Mouse (Mus musculus) kidney, embryonic 14.5 days (tissue): Measurements from ENCODE around the gene Khdrbs2. TPM values are rescaled to one million over a fixed set of nuclear protein-coding genes. Genes with fewer than 3 reads are reported as not detected.

ENCODE experiments used
- ATAC-seq: fragments of 200-750 bp; cut with Nextera tagmentation; 2 replicates; pipeline ENCODE4 v1.8.0; 2017; ENCODE audit warnings: moderate number of reproducible peaks, mild to moderate bottlenecking, moderate TSS enrichment, moderate library complexity; ENCODE audit not compliant: low FRiP score, low TSS enrichment
- H3K27ac ChIP-seq: fragments of 300-500 bp; sonication (generic); 2 replicates; pipeline ENCODE4 v1.5.1; 2014; ENCODE audit warnings: low read depth, mild to moderate bottlenecking, low read length, moderate library complexity, mixed read lengths
- H3K27me3 ChIP-seq: fragments of 300-500 bp; sonication (generic); 2 replicates; pipeline ENCODE4 v1.6.1; 2014; ENCODE audit warnings: mild to moderate bottlenecking, low read length; ENCODE audit not compliant: control insufficient read depth, insufficient read depth
- H3K36me3 ChIP-seq: fragments of 300-500 bp; sonication (generic); 2 replicates; pipeline ENCODE4 v1.6.1; 2014; ENCODE audit warnings: low read length, mixed read lengths; ENCODE audit not compliant: control insufficient read depth, insufficient read depth
- H3K4me1 ChIP-seq: fragments of 300-500 bp; sonication (generic); 2 replicates; pipeline ENCODE4 v1.6.1; 2014; ENCODE audit warnings: low read length, mixed read lengths; ENCODE audit not compliant: control insufficient read depth, insufficient read depth
- H3K4me2 ChIP-seq: fragments of 300-500 bp; sonication (generic); replicated peaks from 2 replicates; pipeline ENCODE4 v1.6.1; 2014; ENCODE audit warnings: low read depth, mild to moderate bottlenecking, low read length
- H3K4me3 ChIP-seq: fragments of 300-500 bp; sonication (generic); 2 replicates; pipeline ENCODE4 v1.5.1; 2014; ENCODE audit warnings: mild to moderate bottlenecking, low read length
- H3K9ac ChIP-seq: fragments of 300-500 bp; sonication (generic); 2 replicates; pipeline ENCODE4 v1.6.1; 2014; ENCODE audit warnings: low read depth, mild to moderate bottlenecking, low read length, moderate library complexity
- H3K9me3 ChIP-seq: fragments of 300-500 bp; sonication (generic); 2 replicates; pipeline ENCODE4 v1.6.1; 2016; ENCODE audit warnings: low read length; ENCODE audit not compliant: control insufficient read depth
- WGBS: fragments of 180-500 bp; shearing (Covaris S2); extraction: QIAGEN DNeasy Blood & Tissue Kit; methylation state at CpG from one replicate; pipeline ENCODE4 v1.1.7; 2014; 5-methylcytosine and 5-hydroxymethylcytosine counted together
- polyA plus RNA-seq: library from polyadenylated mRNA; unstranded; fragments of >200 nt; fragmentation: Nextera tagmentation; extraction: Ambion mirVana; gene quantifications from 2 replicates; pipeline ENCODE4 v1.2.1, GENCODE M21; 2014

Gene Khdrbs2
- polyA plus RNA-seq, result 2.6 and 2.7 TPM in 2 replicates

DNA sequence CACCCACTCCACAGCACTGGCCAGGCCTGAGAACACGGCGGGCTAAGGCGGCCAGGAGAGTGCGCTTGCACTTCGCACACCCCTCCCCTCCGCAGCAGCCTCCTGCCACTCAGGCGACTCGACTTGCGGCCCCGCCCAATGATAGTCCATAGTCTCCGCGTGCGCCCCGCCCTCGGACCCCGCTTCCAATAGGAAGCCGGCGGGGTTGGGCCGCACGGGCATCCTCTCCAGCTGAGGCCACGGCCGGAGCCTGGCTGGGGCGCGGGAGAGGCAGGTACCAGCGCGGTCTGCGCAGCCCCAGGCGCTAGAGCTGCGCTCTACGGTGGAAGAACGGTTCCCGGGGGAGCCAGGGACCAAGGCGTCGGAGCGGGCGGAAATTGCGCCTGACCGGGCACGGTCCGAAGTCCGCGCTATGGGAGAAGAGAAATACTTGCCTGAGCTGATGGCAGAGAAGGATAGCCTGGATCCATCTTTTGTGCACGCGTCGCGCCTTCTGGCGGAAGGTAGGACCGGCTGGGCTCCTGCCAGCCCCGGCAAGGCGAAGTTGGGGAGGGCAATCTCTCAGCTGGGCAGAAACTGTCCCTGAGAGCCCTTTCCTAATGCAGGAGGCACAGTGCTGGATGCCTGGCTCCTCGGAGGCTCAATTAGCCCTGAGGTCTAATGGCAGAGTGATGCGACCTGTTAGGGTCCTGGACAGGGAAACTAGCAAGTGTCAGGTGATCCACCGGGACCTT, at the start of gene Khdrbs2:
Gene Khdrbs2 (plus strand): TSS at position 209 of the 734 bp plus-strand sequence.
- no peaks in the 10 kb centered on the region for H3K9me3 ChIP-seq
- peak within 1 kb of the TSS; percentile 49 for H3K4me3 ChIP-seq
- ATAC-seq, result peak; percentile 100
- no peak within 1 kb of the TSS for H3K27ac ChIP-seq
- H3K4me1 ChIP-seq, result no peaks in the 10 kb centered on the region
- H3K36me3 ChIP-seq, result no peaks in the 10 kb centered on the region
- H3K4me2 ChIP-seq, result peak within 1 kb of the TSS; percentile 79
- 0 out of 2 replicates have a peak, but pooled peaks cover 3% of the 10 kb centered on the region for H3K27me3 ChIP-seq
- peak within 1 kb of the TSS; percentile 42; the same call in 1 of the 2 replicates for H3K9ac ChIP-seq
- under 1% methylated on average over 46 of the region's 53 CpGs for WGBS

DNA sequence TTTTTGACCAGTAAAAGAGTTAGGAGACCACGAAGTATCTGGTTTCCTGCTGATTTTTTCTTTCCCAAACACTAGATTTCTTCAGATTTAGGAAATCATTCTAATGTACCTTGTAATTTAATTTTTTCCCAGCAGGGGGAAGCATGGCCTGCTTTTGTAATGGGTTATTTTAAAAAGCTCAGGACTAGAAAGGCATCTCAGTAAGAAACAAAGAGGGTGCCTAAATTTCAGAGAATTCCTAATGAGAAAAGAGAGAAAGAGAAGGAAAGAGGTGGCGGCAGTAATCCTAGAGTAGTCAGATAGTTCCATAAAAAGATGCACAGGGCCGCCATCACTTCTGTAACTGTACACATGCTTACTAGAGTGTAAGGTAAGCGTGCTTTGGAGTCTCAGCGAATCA, 2.1 kb downstream of the Khdrbs2 start:
- no peaks in the 10 kb centered on the region for H3K9me3 ChIP-seq
- no peak overlapping the region for H3K4me2 ChIP-seq
- H3K27ac ChIP-seq, result no peak overlapping the region
- ATAC-seq, result no peak
- H3K4me1 ChIP-seq, result no peaks in the 10 kb centered on the region
- H3K9ac ChIP-seq, result no peak overlapping the region
- 67% methylated on average over 5 of the region's 5 CpGs for WGBS
- no peaks in the 10 kb centered on the region for H3K36me3 ChIP-seq
- H3K4me3 ChIP-seq, result no peak overlapping the region
- 0 out of 2 replicates have a peak, but pooled peaks cover 3% of the 10 kb centered on the region for H3K27me3 ChIP-seq

DNA sequence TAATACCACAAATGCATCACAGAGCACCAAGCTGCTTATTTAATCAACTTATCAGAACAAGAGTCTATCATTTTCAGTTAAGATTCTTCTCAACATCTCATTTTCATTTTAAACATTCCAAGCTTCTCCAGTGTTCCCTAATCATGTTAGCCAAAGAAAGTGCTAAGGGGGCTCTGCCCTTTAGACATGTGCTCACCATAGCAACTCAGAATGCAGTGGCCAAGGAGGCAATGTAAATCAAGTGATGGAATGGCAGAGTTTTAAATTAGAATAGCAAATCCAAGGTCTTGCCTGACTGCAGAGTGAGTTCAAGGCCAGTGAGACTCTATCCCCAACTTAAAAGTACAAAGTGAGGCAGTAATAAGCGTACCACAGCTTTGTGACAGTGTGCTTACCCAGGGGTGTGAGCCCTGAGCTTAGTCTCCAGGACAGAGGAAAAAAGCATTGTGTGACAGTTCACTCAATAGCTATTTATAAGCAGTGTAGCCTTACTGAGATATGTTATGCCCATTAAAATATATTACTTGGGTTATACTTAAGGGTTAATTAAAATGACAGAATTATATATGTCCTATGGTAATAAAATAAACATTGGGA, 27.2 kb downstream of the Khdrbs2 start:
- Histone ChIP-seq H3K27me3 (no peaks in the 10 kb centered on the region), H3K36me3 (no peaks in the 10 kb centered on the region), H3K4me3 (no peak overlapping the region), H3K9me3 (no peaks in the 10 kb centered on the region), H3K27ac (no peak overlapping the region), H3K4me2 (no peak overlapping the region), H3K4me1 (no peaks in the 10 kb centered on the region), H3K9ac (no peak overlapping the region)
- 71% methylated on average over 1 of the region's 1 CpGs for WGBS
- no peak for ATAC-seq

DNA sequence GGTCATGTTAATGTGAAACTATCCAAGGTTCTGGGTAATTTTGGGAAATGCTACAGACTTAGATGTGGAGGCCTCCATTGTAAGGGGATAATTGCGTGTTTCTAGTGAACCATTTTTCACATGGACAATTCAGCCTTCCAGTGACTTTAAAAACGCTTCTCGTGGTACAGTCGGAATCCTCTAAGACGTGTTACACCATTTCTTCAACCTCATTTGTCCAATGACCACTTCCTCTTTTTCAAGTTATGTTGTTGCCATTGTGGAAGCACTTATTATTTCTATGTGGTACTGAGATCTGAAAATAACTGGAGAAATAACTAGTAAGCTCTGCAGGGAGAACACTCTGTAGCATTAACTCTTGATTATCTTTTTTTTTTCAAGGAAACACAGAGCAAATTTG, 75.9 kb downstream of the Khdrbs2 start:
- Histone ChIP-seq H3K9me3 (no peaks in the 10 kb centered on the region), H3K9ac (no peak overlapping the region), H3K27me3 (no peaks in the 10 kb centered on the region), H3K27ac (no peak overlapping the region), H3K4me2 (no peak overlapping the region), H3K36me3 (no peaks in the 10 kb centered on the region), H3K4me1 (no peaks in the 10 kb centered on the region), H3K4me3 (no peak overlapping the region)
- no peak for ATAC-seq
- WGBS, result 92% methylated on average over 5 of the region's 5 CpGs

DNA sequence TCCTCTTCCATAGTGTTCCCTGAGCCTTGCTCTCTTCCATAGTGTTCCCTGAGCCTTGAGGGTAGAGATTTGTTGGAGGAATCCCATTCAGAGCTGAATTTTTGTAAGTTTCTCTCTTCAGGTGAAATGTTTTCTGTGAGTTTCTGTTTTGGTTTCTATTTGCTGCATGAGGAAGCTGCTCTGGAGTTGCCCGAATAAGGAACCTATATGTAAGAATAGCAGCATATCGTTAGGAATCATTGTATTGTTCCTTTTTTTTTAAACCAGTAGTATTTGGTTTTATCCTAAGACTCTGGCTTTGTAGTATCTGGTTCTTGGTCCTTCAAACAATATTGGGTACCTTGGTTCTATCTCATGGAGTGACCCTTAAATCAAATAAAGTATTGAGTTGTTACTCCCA, 77.1 kb downstream of the Khdrbs2 start:
- no peaks in the 10 kb centered on the region for H3K4me1 ChIP-seq
- no peak overlapping the region for H3K4me2 ChIP-seq
- no peak overlapping the region for H3K9ac ChIP-seq
- 91% methylated on average over 2 of the region's 2 CpGs for WGBS
- H3K9me3 ChIP-seq, result no peaks in the 10 kb centered on the region
- no peaks in the 10 kb centered on the region for H3K36me3 ChIP-seq
- ATAC-seq, result no peak
- H3K27me3 ChIP-seq, result no peaks in the 10 kb centered on the region
- H3K4me3 ChIP-seq, result no peak overlapping the region
- no peak overlapping the region for H3K27ac ChIP-seq

DNA sequence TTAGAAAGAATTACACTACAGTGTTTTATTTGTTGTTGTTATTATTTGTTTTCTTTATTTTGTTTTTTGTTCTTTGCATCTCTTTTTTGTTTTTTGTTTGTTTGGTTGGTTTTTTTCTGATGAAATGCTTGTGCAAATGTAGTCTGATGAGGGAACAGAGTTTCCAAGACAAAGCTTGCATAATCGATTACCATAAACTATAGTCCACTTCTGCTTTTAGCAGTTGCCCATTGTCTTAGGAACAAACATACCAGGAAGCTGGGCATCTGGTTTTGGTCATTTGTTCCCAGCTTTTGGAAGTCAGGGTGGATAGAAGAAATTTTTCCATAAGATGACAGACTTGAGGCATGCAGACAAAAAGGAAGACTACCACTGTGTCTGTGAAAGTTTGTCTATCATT, 77.8 kb downstream of the Khdrbs2 start:
- H3K9ac ChIP-seq, result no peak overlapping the region
- H3K27ac ChIP-seq, result no peak overlapping the region
- no peak overlapping the region for H3K4me3 ChIP-seq
- H3K4me2 ChIP-seq, result no peak overlapping the region
- no peak for ATAC-seq
- H3K4me1 ChIP-seq, result no peaks in the 10 kb centered on the region
- no peaks in the 10 kb centered on the region for H3K36me3 ChIP-seq
- no peaks in the 10 kb centered on the region for H3K27me3 ChIP-seq
- WGBS, result 92% methylated on average over 1 of the region's 1 CpGs
- no peaks in the 10 kb centered on the region for H3K9me3 ChIP-seq

DNA sequence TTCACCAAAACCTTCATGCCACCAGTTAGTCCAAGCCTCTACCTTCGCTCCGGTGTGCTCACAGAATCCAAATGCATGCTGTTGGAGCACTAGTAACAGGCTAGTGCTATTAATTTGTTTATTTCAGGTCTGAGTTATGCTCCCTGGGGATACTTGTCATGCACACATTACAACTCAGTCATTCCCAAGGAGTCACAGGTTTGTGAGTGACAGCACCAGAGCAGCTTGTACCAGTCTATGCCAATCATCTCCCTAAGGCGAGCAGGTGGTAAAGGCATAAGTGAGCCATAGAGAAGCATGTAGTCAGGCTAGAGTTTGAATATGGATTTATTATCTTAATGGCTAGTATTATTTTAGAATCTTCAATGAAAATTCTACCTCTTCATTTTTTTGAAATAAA, 86.4 kb downstream of the Khdrbs2 start:
- H3K4me3 ChIP-seq, result no peak overlapping the region
- H3K9me3 ChIP-seq, result no peaks in the 10 kb centered on the region
- H3K4me1 ChIP-seq, result no peaks in the 10 kb centered on the region
- H3K27ac ChIP-seq, result no peak overlapping the region
- no peak overlapping the region for H3K9ac ChIP-seq
- ATAC-seq, result no peak
- no peaks in the 10 kb centered on the region for H3K36me3 ChIP-seq
- no peaks in the 10 kb centered on the region for H3K27me3 ChIP-seq
- H3K4me2 ChIP-seq, result no peak overlapping the region
- WGBS, result 91% methylated on average over 3 of the region's 3 CpGs

DNA sequence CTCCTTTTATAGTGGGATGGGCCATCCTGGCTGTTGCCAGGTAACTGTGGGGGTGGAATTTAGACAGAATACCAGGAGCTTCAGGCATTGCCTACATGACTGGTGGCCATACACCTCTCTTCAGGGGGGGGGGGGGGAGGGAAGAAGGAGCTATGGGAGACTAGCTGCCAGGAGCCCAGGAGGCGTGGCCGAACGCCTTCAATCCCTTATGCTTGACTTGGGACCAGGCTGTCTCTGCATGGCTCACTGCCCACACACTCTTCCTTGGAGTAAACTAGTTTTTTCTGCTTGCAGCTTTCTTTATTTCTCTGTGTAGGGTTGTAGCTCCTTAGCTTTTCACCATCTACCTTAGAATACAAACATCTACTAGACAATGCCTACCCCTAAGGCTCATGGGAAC, 98.0 kb downstream of the Khdrbs2 start:
- H3K4me3 ChIP-seq, result no peak overlapping the region
- no peaks in the 10 kb centered on the region for H3K9me3 ChIP-seq
- H3K27me3 ChIP-seq, result no peaks in the 10 kb centered on the region
- no peak overlapping the region for H3K27ac ChIP-seq
- WGBS, result 74% methylated on average over 3 of the region's 3 CpGs
- no peak overlapping the region for H3K4me2 ChIP-seq
- ATAC-seq, result 0 out of 2 replicates have a peak, but pooled peaks have one; percentile 43
- no peak overlapping the region for H3K9ac ChIP-seq
- no peaks in the 10 kb centered on the region for H3K36me3 ChIP-seq
- no peaks in the 10 kb centered on the region for H3K4me1 ChIP-seq

DNA sequence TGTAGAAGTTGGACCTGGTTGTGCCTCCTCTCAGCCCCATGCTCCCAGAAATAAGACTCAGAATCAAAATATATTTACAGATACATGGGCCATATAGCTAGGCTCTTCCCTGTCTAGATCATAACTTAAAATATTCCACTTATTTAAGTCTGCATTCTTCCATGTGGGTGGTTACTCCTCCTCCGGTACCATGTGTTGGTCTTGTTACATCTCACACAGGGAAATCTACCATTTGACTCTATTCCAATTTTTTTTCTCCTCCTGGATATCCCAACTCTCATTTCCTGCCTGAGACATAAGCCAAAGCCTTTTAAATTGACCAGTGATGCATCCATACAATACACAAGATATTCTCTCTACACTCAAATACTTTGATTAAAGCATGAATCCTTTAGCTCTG, 122.2 kb downstream of the Khdrbs2 start:
- Histone ChIP-seq H3K4me1 (no peaks in the 10 kb centered on the region), H3K9ac (no peak overlapping the region), H3K9me3 (no peaks in the 10 kb centered on the region), H3K4me3 (no peak overlapping the region), H3K4me2 (no peak overlapping the region), H3K27me3 (no peaks in the 10 kb centered on the region), H3K36me3 (no peaks in the 10 kb centered on the region), H3K27ac (no peak overlapping the region)
- ATAC-seq, result no peak
- 97% methylated on average over 1 of the region's 1 CpGs for whole genome bisulfite sequencing
